Mouse (Mus musculus) cortical plate, adult 2 months (tissue): ENCODE results near the gene Emx2.

Source experiments
- CTCF ChIP-seq: fragments of 200-500 bp; IDR thresholded peaks from 2 replicates; pipeline ENCODE4 v1.5.1; 2011; ENCODE audit warnings: mild to moderate bottlenecking, control low read depth, low read length; ENCODE audit not compliant: insufficient read depth; ENCODE audit errors: extremely low read depth
- POLR2A ChIP-seq: fragments of 200-500 bp; IDR thresholded peaks from 2 replicates; pipeline ENCODE4 v1.6.1; 2011; ENCODE audit warnings: mild to moderate bottlenecking, low read length, control low read depth; ENCODE audit not compliant: insufficient read depth; ENCODE audit errors: extremely low read depth

DNA sequence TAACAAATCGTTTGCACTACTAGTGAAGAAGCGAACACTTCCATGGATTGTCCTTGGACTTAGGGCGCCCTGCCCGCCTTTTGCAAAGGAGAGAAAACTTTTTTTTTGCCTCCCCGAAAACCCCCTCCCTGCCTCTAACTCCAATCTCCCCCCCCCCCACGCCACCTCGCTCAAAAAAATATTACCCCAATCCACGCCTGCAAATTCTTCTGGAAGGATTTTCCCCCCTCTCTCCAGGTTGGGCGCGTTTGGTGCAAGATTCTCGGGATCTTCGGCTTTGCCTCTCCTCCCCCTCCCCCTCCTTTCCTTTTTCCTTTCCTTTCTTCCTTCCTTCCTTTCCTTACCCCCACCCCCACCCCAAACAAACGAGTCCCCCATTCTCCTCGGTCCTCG is 567 bp downstream of the Emx2 start:
- no peak for TF ChIP-seq CTCF
- TF ChIP-seq POLR2A = no peak
